Mouse (Mus musculus) embryonic facial prominence, embryonic 15.5 days (tissue): ENCODE data around the gene Zar1l. TPM values are rescaled to one million over a fixed set of nuclear protein-coding genes. Genes with fewer than 3 reads are reported as not detected.

ENCODE experiments used
- ATAC-seq: fragments of 200-750 bp; cut with Nextera tagmentation; 2 replicates; pipeline ENCODE4 v1.8.0; 2017; ENCODE audit warnings: low read depth, moderate TSS enrichment; ENCODE audit not compliant: insufficient number of reproducible peaks, low FRiP score, low TSS enrichment
- H3K27ac ChIP-seq: fragments of 300-500 bp; sonication (generic); replicated peaks from 2 replicates; pipeline ENCODE4 v1.5.1; 2015; ENCODE audit warnings: mild to moderate bottlenecking, inconsistent platforms
- H3K27me3 ChIP-seq: fragments of 300-500 bp; sonication (generic); 2 replicates; pipeline ENCODE4 v1.6.1; 2015; ENCODE audit warnings: inconsistent platforms
- H3K36me3 ChIP-seq: fragments of 300-500 bp; sonication (generic); 2 replicates; pipeline ENCODE4 v1.6.1; 2015; ENCODE audit warnings: mild to moderate bottlenecking, inconsistent platforms
- H3K4me1 ChIP-seq: fragments of 300-500 bp; sonication (generic); 2 replicates; pipeline ENCODE4 v1.6.1; 2015; ENCODE audit warnings: inconsistent platforms
- H3K4me2 ChIP-seq: fragments of 300-500 bp; sonication (generic); replicated peaks from 2 replicates; pipeline ENCODE4 v1.6.1; 2015; ENCODE audit warnings: mild to moderate bottlenecking, inconsistent platforms
- H3K4me3 ChIP-seq: fragments of 300-500 bp; sonication (generic); replicated peaks from 2 replicates; pipeline ENCODE4 v1.5.1; 2015; ENCODE audit warnings: mild to moderate bottlenecking, inconsistent platforms
- H3K9ac ChIP-seq: fragments of 300-500 bp; sonication (generic); 2 replicates; pipeline ENCODE4 v1.6.1; 2015; ENCODE audit warnings: inconsistent platforms
- H3K9me3 ChIP-seq: fragments of 300-500 bp; sonication (generic); replicated peaks from 2 replicates; pipeline ENCODE4 v1.6.1; 2016; ENCODE audit warnings: inconsistent platforms
- WGBS: fragments of 180-500 bp; shearing (Covaris S2); methylation state at CpG from one replicate; pipeline ENCODE4 v1.1.7; 2015; 5-methylcytosine and 5-hydroxymethylcytosine counted together
- polyA plus RNA-seq: library from polyadenylated mRNA; unstranded; fragments of >200 nt; fragmentation: Nextera tagmentation; extraction: Ambion mirVana; gene quantifications from 2 replicates; pipeline ENCODE4 v1.2.1, GENCODE M21; 2015

The Zar1l gene
- not detected in 2 replicates for polyA plus RNA-seq

GRCm38 (mm10) chr5:150518064-150518463, at the start of gene Zar1l:
TSS of gene Zar1l (minus strand) at chr5:150518164.
- no peak within 1 kb of the TSS for H3K4me2 ChIP-seq
- 35% methylated on average over 4 of the region's 4 CpGs for WGBS
- H3K27me3 ChIP-seq: no peaks in the 10 kb centered on the region
- no peak for ATAC-seq
- no peaks in the 10 kb centered on the region for H3K36me3 ChIP-seq
- no peak within 1 kb of the TSS for H3K9ac ChIP-seq
- H3K4me3 ChIP-seq: no peak within 1 kb of the TSS
- H3K4me1 ChIP-seq: 0 out of 2 replicates have a peak, but pooled peaks cover 4% of the 10 kb centered on the region
- H3K9me3 ChIP-seq: no peaks in the 10 kb centered on the region
- no peak within 1 kb of the TSS for H3K27ac ChIP-seq

GRCm38 (mm10) chr5:150566971-150567370, 49.0 kb upstream of the Zar1l start:
- H3K9me3 ChIP-seq: no peaks in the 10 kb centered on the region
- H3K9ac ChIP-seq: no peak overlapping the region
- no peak overlapping the region for H3K27ac ChIP-seq
- H3K36me3 ChIP-seq: peaks cover 34% of the 10 kb centered on the region; the same call in 1 of the 2 replicates
- no peak overlapping the region for H3K4me3 ChIP-seq
- no peak for ATAC-seq
- WGBS: 92% methylated on average over 5 of the region's 5 CpGs
- no peaks in the 10 kb centered on the region for H3K4me1 ChIP-seq
- no peaks in the 10 kb centered on the region for H3K27me3 ChIP-seq
- no peak overlapping the region for H3K4me2 ChIP-seq

GRCm38 (mm10) chr5:150566226-150566625, 48.3 kb upstream of the Zar1l start:
- 70% methylated on average over 3 of the region's 3 CpGs for WGBS
- Histone ChIP-seq H3K4me3 (no peak overlapping the region), H3K27me3 (no peaks in the 10 kb centered on the region), H3K4me1 (no peaks in the 10 kb centered on the region), H3K27ac (no peak overlapping the region), H3K9me3 (no peaks in the 10 kb centered on the region), H3K4me2 (no peak overlapping the region), H3K36me3 (peaks cover 34% of the 10 kb centered on the region; the same call in 1 of the 2 replicates), H3K9ac (no peak overlapping the region)
- ATAC-seq: no peak

GRCm38 (mm10) chr5:150564426-150564825, 46.5 kb upstream of the Zar1l start:
- no peak for ATAC-seq
- H3K4me3 ChIP-seq: no peak overlapping the region
- H3K27ac ChIP-seq: no peak overlapping the region
- peaks cover 37% of the 10 kb centered on the region for H3K36me3 ChIP-seq
- no peaks in the 10 kb centered on the region for H3K4me1 ChIP-seq
- H3K9me3 ChIP-seq: no peaks in the 10 kb centered on the region
- no peaks in the 10 kb centered on the region for H3K27me3 ChIP-seq
- 93% methylated on average over 6 of the region's 6 CpGs for WGBS
- H3K4me2 ChIP-seq: no peak overlapping the region
- no peak overlapping the region for H3K9ac ChIP-seq

GRCm38 (mm10) chr5:150561783-150562182, 43.8 kb upstream of the Zar1l start:
- Histone ChIP-seq H3K27ac (no peak overlapping the region), H3K27me3 (no peaks in the 10 kb centered on the region), H3K9ac (no peak overlapping the region), H3K4me1 (no peaks in the 10 kb centered on the region), H3K4me3 (no peak overlapping the region), H3K4me2 (no peak overlapping the region), H3K9me3 (no peaks in the 10 kb centered on the region), H3K36me3 (peaks cover 36% of the 10 kb centered on the region)
- ATAC-seq: no peak
- 86% methylated on average over 5 of the region's 5 CpGs for WGBS

- H3K4me3 ChIP-seq: no peak overlapping the region
- H3K27ac ChIP-seq: no peak overlapping the region
- no peak overlapping the region for H3K4me2 ChIP-seq
- peaks cover 36% of the 10 kb centered on the region for H3K36me3 ChIP-seq
- ATAC-seq: no peak
- no peaks in the 10 kb centered on the region for H3K4me1 ChIP-seq
- no peaks in the 10 kb centered on the region for H3K27me3 ChIP-seq
- H3K9ac ChIP-seq: no peak overlapping the region
- H3K9me3 ChIP-seq: no peaks in the 10 kb centered on the region
Observed at GRCm38 (mm10) chr5:150561376-150561775, 43.4 kb upstream of the Zar1l start.

GRCm38 (mm10) chr5:150560851-150561250, 42.9 kb upstream of the Zar1l start:
- Histone ChIP-seq H3K27ac (no peak overlapping the region), H3K4me3 (no peak overlapping the region), H3K4me2 (no peak overlapping the region), H3K27me3 (no peaks in the 10 kb centered on the region), H3K9ac (no peak overlapping the region), H3K4me1 (no peaks in the 10 kb centered on the region), H3K36me3 (peaks cover 36% of the 10 kb centered on the region), H3K9me3 (no peaks in the 10 kb centered on the region)
- 97% methylated on average over 5 of the region's 5 CpGs for WGBS
- ATAC-seq: no peak

- no peak overlapping the region for H3K27ac ChIP-seq
- H3K4me3 ChIP-seq: no peak overlapping the region
- 88% methylated on average over 6 of the region's 6 CpGs for WGBS
- H3K9me3 ChIP-seq: no peaks in the 10 kb centered on the region
- no peak overlapping the region for H3K4me2 ChIP-seq
- no peak overlapping the region for H3K9ac ChIP-seq
- peaks cover 38% of the 10 kb centered on the region for H3K36me3 ChIP-seq
- H3K27me3 ChIP-seq: no peaks in the 10 kb centered on the region
- no peaks in the 10 kb centered on the region for H3K4me1 ChIP-seq
- ATAC-seq: no peak
Observed at GRCm38 (mm10) chr5:150559519-150560103, 41.6 kb upstream of the Zar1l start.

GRCm38 (mm10) chr5:150551637-150552036, 33.7 kb upstream of the Zar1l start:
- H3K4me1 ChIP-seq: no peaks in the 10 kb centered on the region
- no peak for ATAC-seq
- peaks cover 25% of the 10 kb centered on the region for H3K36me3 ChIP-seq
- no peaks in the 10 kb centered on the region for H3K27me3 ChIP-seq
- no peak overlapping the region for H3K9ac ChIP-seq
- H3K9me3 ChIP-seq: no peaks in the 10 kb centered on the region
- no peak overlapping the region for H3K4me3 ChIP-seq
- H3K4me2 ChIP-seq: no peak overlapping the region
- H3K27ac ChIP-seq: no peak overlapping the region
- 65% methylated on average over 3 of the region's 3 CpGs for WGBS

- Histone ChIP-seq H3K4me3 (no peak overlapping the region), H3K4me1 (no peaks in the 10 kb centered on the region), H3K9ac (no peak overlapping the region), H3K27ac (no peak overlapping the region), H3K9me3 (no peaks in the 10 kb centered on the region), H3K36me3 (peaks cover 20% of the 10 kb centered on the region), H3K27me3 (no peaks in the 10 kb centered on the region), H3K4me2 (no peak overlapping the region)
- ATAC-seq: no peak
- WGBS: 78% methylated on average over 2 of the region's 2 CpGs
Observed at GRCm38 (mm10) chr5:150543184-150543583, 25.2 kb upstream of the Zar1l start.

GRCm38 (mm10) chr5:150541302-150541701, 23.3 kb upstream of the Zar1l start:
- Histone ChIP-seq H3K4me2 (no peak overlapping the region), H3K36me3 (peaks cover 36% of the 10 kb centered on the region), H3K4me3 (no peak overlapping the region), H3K9me3 (no peaks in the 10 kb centered on the region), H3K27ac (no peak overlapping the region), H3K9ac (no peak overlapping the region), H3K27me3 (no peaks in the 10 kb centered on the region), H3K4me1 (no peaks in the 10 kb centered on the region)
- 95% methylated on average over 1 of the region's 1 CpGs for WGBS
- no peak for ATAC-seq

- H3K9ac ChIP-seq: no peak overlapping the region
- H3K4me1 ChIP-seq: 0 out of 2 replicates have a peak, but pooled peaks cover 8% of the 10 kb centered on the region
- H3K36me3 ChIP-seq: no peaks in the 10 kb centered on the region
- no peak overlapping the region for H3K4me2 ChIP-seq
- H3K9me3 ChIP-seq: no peaks in the 10 kb centered on the region
- ATAC-seq: no peak
- no peaks in the 10 kb centered on the region for H3K27me3 ChIP-seq
- 88% methylated on average over 2 of the region's 2 CpGs for WGBS
- H3K27ac ChIP-seq: no peak overlapping the region
- no peak overlapping the region for H3K4me3 ChIP-seq
Observed at GRCm38 (mm10) chr5:150525239-150525638, 7.3 kb upstream of the Zar1l start.
